Mouse (Mus musculus) urinary bladder, postnatal 10 days (tissue): ENCODE data around the gene Rere.
"Not testable (repeated sequence)": the region's sequence is repeated elsewhere in the genome, so short reads cannot be mapped to it uniquely, and the experiment has no call there.

Source experiments
- DNase-seq: peaks from one replicate; pipeline ENCODE4 v3.0.0; 2022; ENCODE audit warnings: low spot score

The Rere gene

DNA sequence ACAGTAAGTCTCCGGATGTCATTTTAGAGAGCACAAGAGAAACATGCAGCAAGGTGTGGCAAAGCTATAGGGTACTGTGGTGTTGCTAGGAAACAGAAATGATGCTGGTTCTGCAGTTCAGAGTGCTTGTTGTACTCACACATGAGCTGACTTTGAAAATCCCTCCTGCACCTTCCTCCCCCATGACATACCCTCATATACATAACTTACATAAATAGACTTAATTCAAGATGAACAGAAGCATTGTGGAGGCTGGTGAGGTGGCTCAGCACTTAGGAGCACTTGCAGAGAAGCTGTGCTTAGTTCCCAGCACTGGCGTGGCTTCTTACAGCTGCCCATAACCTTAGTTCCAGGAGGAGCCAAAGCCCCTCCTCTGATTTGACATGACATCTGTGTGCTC is 228.6 kb downstream of the Rere start:
- DNase-seq = no peak

DNA sequence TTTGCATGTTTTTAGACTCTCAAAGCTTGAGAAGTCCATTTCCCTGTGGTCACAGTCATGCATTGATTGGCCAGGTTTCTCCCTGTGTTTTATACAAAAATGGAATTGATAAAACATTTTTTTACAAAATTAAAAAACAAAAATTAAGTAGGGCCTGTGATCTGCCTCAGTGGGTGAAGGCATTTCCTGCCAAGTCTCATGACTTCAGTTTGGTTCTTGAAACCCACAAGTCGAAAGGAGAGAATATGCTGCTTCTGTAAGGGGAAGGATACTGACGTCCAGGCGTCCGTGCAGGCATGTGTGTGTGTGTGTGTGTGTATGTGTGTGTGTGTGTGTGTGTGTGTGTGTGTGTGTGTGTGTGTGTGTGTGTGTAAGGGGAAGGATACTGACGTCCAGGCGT is 231.9 kb downstream of the Rere start:
- not testable (repeated sequence) for DNase-seq

DNA sequence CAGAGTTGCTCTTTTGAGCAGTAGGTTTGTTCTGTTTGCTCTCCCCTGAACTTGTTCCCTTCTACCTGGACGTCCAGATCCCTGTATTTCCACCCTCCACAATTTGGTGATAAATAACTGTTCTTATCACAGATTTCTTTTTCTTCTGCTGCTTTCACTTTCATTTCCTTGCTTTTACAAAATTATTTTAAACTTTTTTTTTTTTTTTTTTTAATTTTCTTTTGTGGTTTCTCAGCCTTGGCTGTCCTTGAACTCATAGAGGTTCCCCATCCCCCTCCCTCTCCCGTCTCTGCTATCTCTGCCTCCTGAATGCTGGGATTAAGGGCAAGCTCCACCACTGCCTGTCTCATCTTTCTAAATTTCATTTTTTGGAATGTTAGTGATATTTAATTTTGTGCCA is 234.8 kb downstream of the Rere start:
- DNase-seq = no peak

DNA sequence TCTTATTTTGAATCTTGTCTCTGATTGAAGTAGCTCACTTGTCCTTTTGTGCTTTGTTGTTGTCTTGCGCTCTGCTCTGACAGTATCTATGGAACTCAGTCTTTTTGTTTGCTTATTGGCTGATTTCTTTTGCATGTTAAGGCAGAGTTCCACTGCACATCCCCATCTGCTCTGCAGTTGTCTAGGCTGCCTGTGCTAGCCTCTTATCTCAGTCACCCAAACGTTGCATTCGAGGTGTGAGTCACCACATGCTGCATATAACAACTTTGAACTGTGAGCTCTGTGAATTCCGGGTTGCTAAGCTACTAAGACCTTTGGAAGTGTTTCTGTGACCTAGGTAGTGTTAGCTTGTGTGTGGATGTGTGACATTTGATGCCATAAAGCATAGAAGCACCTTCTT is 235.9 kb downstream of the Rere start:
- no peak for DNase-seq

DNA sequence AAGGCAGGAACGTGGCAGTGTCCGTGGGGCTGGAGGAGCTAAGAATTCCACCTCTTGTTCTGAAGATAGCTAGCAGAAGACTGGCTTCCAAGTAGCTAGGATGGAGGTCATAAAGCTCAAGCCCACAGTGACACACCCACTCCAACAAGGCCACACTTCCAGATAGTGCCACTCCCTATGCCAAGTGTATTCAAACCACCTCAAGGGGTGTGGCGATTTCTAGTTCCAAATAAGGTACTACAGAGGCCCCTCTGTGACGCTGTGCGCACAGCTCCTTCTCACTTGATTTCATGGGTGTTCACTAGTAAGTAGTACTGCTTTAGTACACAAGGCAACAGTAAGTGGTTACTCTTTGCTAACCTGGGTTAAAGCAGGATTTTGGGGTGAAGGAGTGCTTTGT is 237.4 kb downstream of the Rere start:
- no peak for DNase-seq

DNA sequence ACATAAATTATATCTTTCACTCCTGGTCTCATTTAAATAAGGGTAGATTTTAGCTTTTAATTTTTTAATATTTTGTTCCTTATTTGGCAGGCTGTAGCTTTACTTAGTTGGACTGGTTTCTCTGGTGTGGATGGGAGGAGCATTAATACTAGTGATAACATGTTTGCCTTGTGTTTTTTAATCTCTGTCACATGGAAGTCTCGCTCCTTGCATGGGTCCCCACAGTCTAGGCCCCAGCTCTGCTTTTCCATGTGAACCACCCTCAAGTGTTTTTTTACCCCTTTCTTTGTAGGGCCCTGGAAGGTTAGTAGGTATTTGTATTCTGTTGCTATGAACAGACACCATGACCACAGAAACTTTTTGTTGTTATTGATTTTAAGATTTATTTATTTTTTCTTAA is 238.6 kb downstream of the Rere start:
- DNase-seq = no peak

DNA sequence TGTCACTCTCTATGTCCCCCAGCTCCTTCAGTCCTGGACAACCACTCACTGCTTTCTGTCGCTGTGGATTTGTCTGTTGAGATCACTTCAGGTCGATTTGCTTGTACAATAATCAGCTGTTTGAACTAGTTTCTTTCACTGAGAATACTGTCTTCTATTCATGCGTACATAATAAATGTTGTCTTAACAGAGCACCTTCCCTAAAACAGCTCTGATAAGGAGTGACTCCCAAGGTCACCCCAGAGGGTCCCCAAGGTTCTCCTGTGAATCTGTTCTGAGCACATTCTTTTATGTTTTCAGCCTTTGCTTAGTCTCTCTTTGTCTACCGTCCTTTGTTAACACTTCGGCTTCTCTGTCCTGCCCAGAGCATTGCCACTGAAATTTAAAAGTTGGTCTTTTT is 241.0 kb downstream of the Rere start:
- no peak for DNase-seq

DNA sequence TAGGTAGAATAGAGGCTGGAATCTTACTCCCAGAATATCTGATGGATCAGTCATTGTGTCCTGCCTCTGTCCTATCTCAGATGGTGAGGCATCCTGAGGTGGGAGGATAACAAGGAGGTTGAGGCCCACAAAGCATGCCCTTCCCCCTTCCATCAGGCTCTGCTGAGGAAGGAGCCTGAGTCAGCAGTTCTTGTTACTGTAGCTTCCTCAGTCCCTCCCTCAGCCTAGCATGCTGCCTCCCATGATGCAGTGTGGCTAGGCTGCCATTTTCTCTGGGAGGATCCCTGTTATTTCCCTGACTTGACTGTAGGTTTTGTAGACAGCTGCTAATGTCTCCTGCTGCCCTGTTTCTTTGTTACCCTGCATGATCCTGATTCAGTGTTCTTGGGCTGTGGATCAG is 241.9 kb downstream of the Rere start:
- no peak for DNase-seq

DNA sequence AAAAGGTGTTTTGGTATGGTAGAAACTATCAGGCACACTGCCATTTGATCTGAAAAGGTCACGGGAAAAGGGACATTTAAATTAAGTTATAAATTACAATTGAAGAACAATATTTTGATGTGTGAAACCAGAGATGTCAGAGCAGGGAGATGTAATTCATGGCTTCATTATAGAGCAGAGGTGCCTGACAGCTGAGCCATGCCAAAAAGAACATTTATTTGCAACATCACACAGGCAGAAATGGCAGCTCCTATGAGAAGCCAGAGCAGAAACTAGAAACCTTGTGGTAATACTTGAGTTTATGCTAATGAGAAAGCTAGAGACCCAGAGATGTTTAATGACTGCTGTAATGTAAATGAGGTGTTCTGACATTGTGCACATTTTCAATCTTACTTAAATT is 244.8 kb downstream of the Rere start:
- DNase-seq = no peak

DNA sequence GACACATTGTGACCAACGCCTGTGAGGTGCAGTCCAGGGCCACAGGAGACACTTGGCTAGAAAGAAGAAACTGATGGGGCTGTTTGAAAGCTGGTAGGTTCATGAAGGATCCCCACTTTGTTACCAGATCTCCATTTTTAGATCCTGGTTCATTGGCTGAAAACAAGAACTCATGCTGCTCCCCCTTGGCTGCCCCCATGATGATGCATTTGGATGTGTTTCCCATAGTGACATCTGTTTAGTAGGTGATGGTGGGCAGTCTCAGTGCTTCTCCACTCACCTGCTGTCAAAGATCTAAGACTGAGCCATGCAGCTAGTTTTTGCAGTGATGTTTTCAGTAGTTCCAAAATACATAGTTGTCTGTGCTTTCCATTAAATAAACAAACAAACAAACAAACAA is 247.0 kb downstream of the Rere start:
- no peak for DNase-seq

DNA sequence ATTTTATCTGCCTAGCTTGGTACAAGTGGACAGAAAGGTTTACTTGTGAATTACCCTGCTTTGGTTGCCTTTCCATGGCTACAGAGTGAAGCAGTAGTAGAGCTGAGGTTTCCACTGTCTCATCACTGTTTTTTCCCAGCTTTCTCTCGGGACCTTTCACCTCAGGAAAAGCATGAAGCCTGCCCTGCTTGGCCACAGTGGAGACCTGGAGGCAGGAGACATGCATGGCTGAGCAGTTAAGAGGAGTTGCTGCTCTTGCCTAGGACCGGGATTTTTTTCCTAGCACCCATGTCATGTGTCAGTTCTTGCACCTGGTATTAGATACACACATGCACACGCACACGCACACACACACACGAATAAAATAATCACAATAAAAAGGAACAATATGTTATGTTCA is 247.4 kb downstream of the Rere start:
- no peak for DNase-seq

DNA sequence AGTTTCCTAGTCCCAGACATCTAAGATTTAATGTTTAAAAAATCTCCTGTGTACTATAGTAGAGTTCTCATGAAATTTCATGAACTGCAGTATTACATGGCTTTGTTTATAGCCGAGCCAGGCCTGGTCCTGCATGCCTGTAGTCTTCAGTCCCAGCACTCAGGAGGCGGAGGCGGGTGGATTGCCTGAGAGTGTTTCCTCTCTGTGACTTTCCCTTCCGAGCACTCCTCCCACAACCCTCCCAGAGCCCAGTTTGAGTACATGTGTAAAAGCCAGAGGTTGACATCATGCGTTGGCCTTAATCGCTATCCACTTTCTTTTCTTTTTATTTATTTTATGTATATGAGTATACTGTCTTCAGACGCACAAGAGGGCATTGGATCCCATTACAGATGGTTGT is 250.4 kb downstream of the Rere start:
- DNase-seq = no peak

DNA sequence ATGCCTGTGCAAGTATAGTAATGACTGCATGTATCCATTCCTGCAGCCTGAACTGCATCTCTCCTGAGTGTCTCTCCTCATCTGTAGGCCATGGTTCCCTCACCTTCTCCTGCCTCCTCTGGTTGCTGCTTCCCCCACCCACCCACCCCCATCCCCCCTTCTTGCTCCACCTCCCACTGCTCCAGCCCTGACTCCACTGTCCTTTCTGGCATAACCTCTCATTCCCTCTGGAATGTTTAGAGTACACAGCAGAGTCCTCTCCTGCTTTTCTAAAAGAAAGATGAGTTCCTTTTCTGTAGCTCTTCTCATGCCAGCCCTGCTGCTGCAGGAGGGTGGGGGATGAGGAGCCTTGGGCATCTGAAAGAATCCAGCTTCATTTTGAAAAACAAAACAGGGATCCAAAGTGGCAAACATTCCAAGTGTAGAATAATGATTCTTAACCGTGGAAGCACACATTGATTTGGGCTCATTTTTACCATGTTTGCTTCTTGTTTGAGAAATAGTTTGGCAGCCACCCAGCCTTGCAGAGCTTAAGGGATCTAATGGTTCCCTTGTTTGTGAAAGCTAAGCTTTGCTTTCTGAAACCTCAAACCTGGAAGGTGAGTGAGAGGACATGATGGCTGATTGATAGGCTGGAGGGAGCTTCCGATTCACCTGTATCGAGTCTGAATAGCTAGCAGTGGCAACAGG is 255.5 kb downstream of the Rere start:
- DNase-seq = no peak

DNA sequence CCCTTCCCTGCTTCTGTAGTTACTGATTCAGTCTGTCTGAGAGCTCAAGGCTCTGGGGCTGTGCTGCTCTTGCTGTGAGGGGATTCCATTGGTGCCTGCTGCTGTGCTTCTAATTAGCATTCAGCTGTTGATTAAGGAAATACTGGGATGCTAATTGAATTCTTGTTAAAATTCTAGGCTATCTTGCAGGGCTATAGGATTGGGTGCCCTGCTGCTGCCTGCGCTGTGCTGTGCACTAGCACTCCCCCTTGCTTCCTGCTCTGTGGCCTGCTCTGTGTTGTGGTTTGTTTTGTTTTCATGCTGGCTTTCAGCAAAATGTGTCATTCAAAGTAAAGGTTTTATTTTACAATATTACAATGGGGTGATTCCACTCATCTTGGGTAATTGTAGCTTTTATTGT is 258.4 kb downstream of the Rere start:
- no peak for DNase-seq

DNA sequence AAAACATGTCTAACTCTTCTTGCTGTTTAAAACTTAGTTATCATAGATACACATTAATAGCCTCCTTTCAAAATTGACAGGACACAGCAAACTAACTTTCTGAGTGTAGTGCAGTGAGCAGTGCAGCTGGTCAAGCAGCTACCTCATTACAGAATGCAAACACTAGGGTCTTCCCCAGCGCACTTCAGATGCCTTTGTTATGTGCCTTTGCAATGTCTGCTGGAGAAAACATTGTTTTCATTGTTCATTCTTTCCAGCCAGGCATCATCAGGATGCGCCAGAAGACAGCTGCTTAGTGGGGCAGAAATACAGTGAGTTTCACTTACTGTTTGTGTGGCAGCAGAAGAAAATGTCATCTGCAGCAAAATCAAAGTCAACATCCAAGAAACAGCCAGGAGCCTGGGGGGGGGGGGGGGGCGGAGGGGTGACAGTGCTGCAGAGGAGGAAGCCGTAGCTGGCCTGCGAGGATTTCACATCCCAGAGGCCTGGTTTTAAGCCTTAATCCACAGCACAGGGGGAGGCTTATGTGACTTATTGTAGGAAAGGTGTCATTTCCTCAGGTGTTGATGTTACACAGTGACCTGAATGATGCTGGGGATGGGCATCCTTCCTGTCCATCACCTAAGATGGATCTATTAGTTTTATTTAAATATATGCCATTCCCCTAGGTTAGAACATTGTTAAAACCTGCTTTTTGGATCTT is 259.1 kb downstream of the Rere start:
- DNase-seq = no peak

DNA sequence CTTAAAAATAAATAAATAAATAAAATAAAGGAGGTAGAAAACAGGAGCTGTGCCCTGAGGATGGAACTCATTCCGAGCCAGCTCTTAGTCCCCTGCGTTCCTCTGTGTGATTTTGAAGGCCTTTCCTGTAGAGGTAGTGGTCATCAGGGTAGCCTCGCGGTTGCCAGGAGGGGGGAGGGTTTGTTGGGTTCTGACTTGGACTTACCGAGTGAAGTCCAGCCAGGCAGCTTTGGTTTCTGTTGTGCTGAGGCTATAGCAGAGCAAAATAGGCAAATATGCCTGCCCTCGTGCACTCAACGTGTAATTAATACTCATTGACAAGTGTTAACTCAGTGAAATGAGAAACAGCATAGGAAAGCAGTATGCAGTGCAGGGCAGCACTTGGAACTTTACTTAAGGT is 262.8 kb downstream of the Rere start:
- DNase-seq = no peak

DNA sequence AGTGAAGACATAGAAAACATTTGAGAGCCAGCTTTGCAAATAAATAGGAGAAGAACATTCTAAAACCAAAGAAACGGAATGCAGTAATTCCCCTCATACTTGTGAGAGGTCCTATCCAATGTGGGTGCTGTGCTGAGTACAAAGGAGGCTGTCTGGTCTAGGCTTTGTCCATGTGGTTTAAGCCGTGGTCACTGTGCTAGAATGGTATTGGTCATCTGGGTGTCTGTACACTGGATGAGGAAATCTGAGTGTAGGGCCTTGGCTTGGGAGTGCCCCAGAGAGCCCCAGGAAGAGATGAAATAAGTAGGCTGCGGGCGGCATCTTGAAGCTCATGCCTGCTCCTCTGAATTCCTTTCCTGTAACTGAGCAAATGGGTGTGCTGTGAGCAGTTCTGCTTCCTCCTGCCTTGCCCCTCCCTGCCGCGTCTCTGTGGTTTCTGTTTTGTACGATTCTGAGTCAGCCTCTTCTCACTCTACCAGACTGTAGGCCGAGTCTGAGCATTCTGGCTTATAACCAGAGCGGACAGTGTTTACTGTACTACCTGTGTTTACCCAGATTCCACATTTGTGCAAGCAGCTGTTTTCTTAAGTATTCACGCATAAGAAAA is 263.3 kb downstream of the Rere start:
- no peak for DNase-seq

DNA sequence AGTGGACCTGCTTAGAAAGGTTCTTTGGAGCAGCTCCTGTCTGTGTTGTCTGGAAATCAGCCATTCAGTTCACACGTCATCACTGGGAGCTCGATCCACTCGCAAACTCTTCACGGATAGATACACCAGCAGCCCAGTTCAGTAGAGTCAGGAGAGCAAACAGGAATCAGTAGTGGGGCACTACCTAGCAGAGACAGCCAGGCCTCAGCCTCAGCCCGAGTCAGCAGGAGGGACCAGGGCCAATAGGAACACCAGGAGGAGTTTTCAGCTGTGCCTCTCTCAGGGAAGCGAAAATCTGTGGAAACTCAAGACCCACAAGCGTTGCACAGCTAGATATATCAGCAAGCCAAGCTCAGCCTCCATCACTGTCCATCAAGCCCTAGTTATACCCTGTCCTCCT is 264.3 kb downstream of the Rere start:
- DNase-seq = no peak

DNA sequence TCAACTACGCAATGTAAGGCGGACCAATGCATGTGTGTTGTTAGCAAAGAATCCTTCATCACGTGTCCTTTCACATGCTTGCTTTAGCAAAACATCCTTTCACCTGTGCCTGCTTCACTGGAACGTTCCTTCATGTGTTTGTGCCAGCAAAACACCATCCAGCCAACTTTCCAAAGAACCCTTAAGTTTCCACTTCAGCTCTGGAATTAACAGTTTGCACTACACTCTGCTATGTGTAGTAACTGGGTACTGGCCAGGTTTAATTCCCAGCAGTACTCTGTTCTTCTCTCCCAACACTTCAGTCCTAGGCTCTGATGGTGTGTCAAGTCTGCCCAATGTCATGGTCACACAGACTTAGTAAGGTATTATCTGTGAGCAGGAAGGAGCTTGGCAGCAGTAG is 264.9 kb downstream of the Rere start:
- not testable (repeated sequence) for DNase-seq

DNA sequence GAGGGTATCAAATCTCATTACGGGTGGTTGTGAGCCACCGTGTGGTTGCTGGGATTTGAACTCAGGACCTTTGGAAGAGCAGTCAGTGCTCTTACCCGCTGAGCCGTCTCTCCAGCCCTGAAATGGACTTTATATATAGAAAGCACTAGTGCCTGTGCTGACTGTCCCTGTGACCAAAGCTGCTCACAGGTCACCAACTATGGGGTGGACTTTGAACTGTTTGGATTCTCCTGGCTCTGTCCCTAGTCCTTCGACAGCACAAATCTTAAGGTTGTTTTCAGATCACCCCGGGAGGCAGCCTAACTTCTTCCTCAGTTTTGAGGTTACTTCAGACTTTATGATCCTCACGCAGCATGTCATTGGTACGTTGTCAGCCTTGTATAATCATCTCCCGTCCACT is 267.9 kb downstream of the Rere start:
- no peak for DNase-seq

DNA sequence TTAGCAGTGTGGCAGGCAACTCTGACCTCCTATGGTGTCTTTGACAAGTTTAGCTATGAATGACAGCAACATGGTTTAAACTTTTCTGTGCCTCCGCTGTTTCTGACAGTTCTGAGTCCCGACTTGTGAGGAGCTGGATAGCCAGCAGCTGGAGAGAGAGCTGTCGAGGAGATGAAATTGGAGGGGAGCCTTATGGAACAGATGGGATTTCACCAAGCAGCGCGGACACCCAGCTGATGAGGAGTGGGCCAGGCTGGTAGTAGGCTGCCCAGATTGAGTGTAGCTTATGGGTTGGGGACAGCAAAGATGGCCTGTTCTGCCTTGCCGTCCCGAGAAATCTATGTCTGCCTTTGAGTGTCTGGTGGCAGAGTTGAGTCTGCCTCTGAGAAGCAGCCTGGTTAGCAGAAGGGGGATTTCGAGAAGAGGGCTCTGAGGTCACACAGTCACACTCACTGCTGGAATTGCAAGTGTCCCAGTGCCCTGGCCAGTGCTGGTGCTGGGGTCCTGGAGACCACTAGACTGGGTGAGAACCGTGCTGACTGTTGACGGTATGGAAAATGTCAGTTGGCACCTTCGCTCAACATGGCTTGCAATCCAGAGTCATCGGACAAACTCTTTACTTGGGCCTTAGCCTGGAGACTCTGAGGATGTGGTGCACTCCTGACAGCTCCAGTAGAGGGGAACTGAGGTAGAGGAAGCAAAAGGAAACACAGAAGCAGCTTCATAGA is 268.7 kb downstream of the Rere start:
- no peak for DNase-seq

DNA sequence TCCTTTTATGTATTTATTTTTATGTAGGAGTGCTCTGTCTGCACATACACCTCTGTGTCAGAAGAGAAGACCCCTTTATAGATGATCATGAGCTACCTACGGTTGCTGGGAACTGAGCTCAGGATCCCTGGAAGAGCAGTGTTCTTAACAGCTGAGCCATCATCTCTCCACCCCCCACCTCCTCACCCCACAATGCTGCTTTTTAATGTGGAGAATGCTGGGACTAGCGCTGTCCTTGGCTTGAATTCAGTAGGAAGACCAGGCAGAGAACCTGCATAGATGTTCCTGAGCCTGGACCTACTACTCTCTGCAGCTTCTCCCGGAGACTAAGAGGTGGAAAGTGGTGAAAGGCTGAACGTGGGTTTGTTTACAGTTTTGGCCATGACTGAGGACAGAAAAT is 269.9 kb downstream of the Rere start:
- no peak for DNase-seq
